Mouse (Mus musculus): ENCODE measurements around the gene Olfr332.
"Not testable (repeated sequence)": the region's sequence is repeated elsewhere in the genome, so short reads cannot be mapped to it uniquely, and the experiment has no call there.

The Olfr332 gene

DNA sequence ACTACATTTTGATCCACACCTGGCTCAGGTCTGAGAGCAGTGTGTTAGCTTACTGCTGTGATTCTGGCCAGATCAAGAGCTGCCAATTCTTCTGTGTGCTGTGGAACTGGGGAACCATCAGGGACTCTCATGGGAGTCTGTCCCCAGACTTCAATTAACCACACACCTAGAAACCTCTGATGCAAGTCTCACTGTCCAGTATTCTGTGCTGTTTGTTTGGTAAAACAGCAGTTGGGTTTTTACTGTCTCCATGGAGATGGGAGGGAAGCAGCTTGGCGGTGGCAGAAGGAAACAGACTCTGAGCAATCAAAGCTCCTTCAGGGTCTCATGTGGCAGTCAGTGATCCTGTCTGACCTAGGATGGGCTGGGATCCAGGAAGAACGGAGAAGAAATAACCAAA is at the start of gene Olfr332:
Olfr332 (minus strand) TSS at position 101 of the 400 bp plus-strand sequence.
- DNase-seq (ENCODE audit: low spot score) = no peak

DNA sequence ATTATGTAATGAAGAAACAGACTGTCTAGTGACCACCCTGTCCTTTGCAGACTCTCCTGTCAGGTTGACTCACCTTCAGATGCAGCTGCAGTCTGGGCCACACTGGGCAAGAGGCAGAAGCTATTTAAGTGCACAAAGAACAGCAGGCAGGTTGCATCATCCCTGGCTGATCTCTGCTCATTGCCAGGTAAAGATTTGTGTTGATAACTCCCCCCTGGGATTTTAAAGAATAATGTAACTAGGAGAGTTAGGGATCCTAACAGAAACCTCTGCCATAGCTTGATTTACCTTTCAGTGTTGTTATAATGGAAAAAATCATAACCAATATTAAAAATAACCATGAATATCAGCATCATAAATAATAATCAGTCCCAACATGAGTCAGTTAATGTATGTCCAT is 42.4 kb upstream of the Olfr332 start, which contains the start of gene Olfr330:
Olfr330 (minus strand) TSS at position 101 of the 400 bp plus-strand sequence.
- DNase-seq (ENCODE audit: low spot score) = not testable (repeated sequence)

DNA sequence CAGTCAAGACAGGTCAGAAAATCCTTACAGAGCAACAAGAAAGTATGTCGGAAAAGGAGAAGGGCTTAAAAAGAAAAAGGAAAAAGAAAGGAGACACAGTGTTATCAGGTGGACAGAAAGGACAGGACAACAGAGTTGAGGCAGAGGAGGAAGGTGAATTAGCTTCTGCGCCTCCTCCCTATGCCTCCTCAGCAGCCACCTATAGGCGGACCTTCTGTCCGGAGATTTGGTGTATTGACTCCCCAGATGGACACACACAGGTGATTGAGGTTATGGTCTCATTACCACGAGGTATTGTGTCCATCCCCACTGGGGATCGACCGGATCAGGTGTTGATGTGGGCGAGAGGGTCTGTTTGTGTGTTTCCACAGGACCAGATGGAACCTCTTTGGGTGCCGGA is 27.4 kb upstream of the Olfr332 start:
- not testable (repeated sequence) for DNase-seq (ENCODE audit: low spot score)

DNA sequence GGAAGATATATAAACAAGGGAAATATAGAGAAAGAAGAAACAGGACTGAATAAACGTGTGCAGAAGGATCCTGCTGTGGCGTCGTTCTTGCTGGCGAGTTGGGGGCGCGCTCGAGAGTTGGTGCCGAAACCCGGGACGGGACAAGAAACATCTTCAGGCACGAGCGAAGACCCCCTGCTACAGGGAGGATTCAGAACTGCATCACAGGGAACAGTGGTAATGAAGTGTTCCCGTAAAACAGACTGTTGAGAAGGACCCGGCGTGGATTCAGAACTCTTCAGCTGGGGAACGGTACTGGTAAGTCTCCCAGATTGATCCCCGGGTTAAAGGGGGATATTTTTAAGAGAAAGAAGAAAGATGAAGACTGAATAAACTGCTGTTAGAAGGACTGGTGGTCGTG is 26.6 kb upstream of the Olfr332 start:
- not testable (repeated sequence) for DNase-seq (ENCODE audit: low spot score)

DNA sequence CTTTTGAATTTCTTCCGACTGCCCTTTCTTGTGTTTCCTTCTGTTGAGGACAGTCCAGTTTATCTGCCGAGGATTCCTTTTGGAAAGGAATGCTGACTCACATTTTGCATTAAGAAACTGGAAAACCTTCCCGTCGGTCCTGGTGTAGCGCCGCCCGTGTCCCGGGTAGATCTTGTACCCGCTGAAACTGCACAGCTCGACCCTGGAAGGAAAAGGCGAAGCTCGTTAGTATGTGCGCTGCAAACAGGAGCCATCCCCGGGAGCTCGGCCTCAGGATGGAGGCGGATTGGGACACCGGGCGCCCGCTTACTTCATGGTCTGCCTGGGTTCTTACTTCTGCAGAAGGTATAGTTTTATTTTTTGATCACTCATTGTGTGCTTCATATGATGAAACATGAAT is 16.7 kb upstream of the Olfr332 start:
- not testable (repeated sequence) for DNase-seq (ENCODE audit: low spot score)

DNA sequence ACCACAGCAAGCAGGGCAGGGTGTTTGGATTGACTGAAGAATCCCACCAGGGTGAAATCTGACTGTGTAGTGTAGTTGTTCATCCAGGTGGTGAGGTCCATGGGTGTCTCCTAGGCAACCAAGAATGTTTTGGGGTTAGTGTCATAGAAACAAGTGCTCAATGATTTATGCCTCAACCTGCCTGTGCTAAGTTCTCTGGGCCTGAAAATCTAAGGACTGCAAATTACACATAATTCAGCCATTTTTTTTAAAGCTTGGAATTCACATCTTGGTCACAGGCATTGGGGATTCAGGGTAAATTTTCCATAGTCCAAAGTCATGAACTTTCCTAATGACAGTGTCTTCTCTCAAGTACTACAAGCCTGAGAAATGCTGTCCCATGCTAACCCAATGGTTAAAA is 10.1 kb upstream of the Olfr332 start, which contains the start of gene Olfr331:
Olfr331 (minus strand) TSS at position 101 of the 400 bp plus-strand sequence.
- not testable (repeated sequence) for DNase-seq (ENCODE audit: low spot score)

DNA sequence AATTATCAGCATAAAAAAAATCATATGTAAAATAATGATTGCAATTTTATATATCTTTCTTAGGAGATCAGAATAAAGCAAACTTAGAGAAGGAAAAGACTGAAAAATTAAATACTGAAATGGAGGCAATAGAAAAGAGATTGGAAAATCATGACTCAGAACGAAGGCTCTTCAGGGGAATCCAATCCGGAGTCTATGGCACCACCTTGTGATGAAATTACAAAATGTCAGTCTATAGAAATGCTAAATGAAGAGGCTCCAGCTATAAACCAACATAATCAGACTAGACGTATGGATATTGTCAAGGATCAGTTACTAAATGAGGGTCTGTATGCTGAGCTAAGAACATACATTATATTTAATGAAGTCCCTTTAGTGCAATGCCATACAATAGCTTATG is 6.9 kb upstream of the Olfr332 start:
- peak; percentile 18 for DNase-seq (ENCODE audit: low spot score)

DNA sequence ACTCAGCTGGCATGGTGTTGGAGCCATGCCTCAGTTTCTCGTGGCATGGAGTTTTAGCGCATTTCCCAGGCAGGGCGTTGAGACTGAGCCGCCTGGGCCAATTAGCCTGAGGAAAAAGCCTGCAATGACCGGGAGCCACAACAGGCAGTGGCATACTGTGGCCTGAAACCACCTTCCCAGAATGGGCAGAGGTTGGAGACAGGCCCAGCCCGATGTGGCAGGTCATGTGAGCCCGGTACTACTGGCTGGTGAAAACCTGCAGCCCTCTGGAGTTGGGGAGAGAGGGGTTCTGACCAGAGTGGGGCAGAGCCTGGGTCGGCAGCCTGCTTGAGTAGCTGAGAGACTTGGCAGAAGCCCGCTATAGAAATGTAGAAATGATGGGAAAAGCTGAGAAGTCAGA is 6.4 kb upstream of the Olfr332 start:
- no peak for DNase-seq (ENCODE audit: low spot score)

DNA sequence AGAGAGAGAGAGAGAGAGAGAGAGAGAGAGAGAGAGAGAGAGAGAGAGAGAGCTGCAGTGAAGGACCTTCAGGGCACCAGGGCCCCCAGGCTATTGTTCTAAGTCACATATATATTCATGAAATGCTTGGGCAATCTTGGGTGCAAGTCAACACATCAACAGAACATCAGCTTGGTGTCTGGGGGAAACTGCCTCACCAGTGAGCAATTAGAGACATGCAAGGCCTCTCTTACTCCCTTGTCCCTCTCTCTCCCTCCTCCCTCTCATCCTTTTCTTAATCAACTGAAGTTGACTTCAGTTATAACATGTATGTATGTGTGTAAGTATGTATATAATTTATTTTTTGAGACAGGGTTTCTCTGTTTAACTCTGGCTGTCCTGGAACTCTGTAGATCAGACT is 30.2 kb downstream of the Olfr332 start, which contains the start of gene Olfr30:
Olfr30 (minus strand) TSS at position 101 of the 400 bp plus-strand sequence.
- DNase-seq (ENCODE audit: low spot score) = no peak

DNA sequence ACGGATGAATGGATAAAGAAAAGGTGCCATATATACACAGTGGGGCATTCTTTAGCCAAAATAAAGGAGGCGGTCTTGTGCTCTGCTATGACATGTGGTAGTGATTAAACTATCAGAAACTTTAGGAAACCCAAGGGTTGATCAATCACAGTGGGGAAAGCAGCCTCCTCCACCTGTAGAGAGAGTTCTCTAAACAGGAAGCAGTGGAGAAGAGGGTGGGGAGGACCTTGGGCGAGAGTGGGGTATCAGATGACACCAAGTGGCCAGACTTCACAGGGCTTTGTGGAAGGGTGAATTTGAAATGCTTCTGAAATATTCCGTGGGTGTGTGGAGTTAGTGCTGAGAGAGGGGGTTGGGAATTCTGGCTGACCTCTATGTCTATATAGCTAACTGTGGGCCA is 38.8 kb downstream of the Olfr332 start:
- no peak for DNase-seq (ENCODE audit: low spot score)

DNA sequence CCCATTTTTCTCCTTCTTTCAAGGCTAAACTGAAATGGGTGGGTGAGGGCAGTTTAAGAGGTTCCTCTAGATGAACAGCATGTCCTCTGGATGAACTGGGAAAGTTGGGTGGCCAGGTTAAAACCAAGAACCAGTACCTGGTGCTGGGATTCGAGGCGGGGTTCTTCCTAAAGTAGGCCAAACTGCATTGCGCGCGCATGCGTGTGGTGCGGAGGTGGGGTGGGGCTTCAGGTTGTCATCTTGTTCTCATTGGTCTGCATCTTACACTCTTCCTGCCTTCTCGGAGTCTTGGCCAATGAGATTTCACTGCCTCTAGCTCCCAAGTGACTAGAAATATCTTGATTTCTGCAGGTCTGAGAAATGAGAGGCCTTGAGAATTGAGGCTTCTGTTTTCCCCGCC is 39.6 kb downstream of the Olfr332 start, which contains the start of gene Lypd9:
Lypd9 (minus strand) TSS at position 165 of the 400 bp plus-strand sequence.
- no peak for DNase-seq (ENCODE audit: low spot score)

Measured in adipocyte (in vitro differentiated cells).